Mouse (Mus musculus) spleen, adult 18-20 months (tissue): ENCODE data around the gene Sval3.

Source experiments
- DNase-seq, 2 experiments: peaks; one replicate each; pipeline ENCODE4 v3.0.0; 2022; ENCODE audit warnings: mixed read lengths in 2 of 2

Gene Sval3

DNA sequence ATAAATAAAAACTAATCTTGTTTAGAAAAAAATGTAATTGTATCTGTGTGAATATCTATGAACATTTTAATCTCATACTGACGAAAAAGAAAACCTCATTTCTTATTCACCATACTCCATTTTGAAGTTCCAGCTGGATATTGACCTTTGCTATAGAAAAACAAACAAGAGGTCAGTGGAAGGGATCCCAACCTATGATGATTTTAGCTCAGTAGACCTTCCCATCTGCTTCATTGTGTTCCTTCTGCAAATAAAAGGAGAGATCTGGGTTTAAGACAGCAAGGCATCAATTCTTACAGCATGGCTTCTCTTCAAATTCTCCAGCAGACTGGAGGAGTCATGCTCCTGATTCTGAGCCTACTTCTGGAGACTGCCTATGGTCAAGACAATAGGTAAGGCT is at the start of gene Sval3:
TSS of gene Sval3 (plus strand) at position 301 of the 400 bp plus-strand sequence.
- no peak for DNase-seq

DNA sequence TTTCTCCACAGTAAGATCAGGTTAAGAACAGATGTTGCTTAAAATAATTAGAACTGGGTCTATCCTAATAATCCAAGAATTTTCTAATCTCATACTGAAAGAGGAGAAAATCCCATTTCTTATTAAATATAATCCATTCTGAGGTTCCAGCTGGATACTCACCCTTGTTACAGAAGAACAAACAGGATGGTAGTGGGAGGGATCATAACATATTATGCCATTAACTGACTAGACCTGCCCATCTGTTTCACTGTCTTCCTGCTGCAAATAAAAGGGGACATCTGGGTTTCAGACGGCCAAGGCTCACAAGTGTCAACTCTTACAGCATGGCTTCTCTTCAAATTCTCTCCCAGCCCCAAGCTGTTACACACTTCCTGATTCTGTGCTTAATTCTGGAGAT is 16.6 kb upstream of the Sval3 start, which contains the start of gene Sval1:
TSS of gene Sval1 (plus strand) at position 301 of the 400 bp plus-strand sequence.
- DNase-seq, result no peak
